Mouse (Mus musculus) liver, embryonic 14.5 days (tissue): ENCODE measurements around the gene Tmod4.

Experiments used
- CTCF ChIP-seq: IDR thresholded peaks from 2 replicates; pipeline ENCODE4 v1.5.1; 2016; ENCODE audit warnings: antibody characterized with exemption, low read depth, control low read depth
- EP300 ChIP-seq: IDR thresholded peaks from 2 replicates; pipeline ENCODE4 v1.6.1; 2016; ENCODE audit warnings: antibody characterized with exemption, low read depth

- TF ChIP-seq EP300 = no peak
- TF ChIP-seq CTCF = peak; percentile 33; the same call in 1 of the 2 replicates
These were observed 16.4 kb upstream of the Tmod4 start for GRCm38 (mm10) chr3:95107898-95108297.
